Mouse (Mus musculus) midbrain, postnatal 0 days (tissue): ENCODE measurements around the gene Arhgap15. TPM values are rescaled to one million over a fixed set of nuclear protein-coding genes. Genes with fewer than 3 reads are reported as not detected.
A peak's percentile ranks its signal among the peaks of the same experiment; 100 is the strongest.

Experiments
- ATAC-seq: fragments of 200-750 bp; cut with Nextera tagmentation; 2 replicates; pipeline ENCODE4 v1.8.0; 2017; ENCODE audit warnings: moderate number of reproducible peaks, mild to moderate bottlenecking, moderate TSS enrichment, moderate library complexity; ENCODE audit not compliant: low FRiP score
- DNase-seq: peaks from one replicate; pipeline ENCODE4 v3.0.0-alpha.2; 2015; ENCODE audit warnings: low spot score
- H3K27ac ChIP-seq: fragments of 300-500 bp; sonication (generic); 2 replicates; pipeline ENCODE4 v1.5.1; 2014; ENCODE audit warnings: low read depth, mild to moderate bottlenecking, low read length, mixed read lengths
- H3K27me3 ChIP-seq: fragments of 300-500 bp; sonication (generic); 2 replicates; pipeline ENCODE4 v1.6.1; 2014; ENCODE audit warnings: low read length, control low read depth, mixed read lengths; ENCODE audit not compliant: insufficient read depth
- H3K36me3 ChIP-seq: fragments of 300-500 bp; sonication (generic); 2 replicates; pipeline ENCODE4 v1.6.1; 2014; ENCODE audit warnings: low read length, control low read depth, mixed read lengths; ENCODE audit not compliant: insufficient read depth
- H3K4me1 ChIP-seq: fragments of 300-500 bp; sonication (generic); 2 replicates; pipeline ENCODE4 v1.6.1; 2014; ENCODE audit warnings: mild to moderate bottlenecking, control low read depth, antibody characterized with exemption, low read length, mixed read lengths; ENCODE audit not compliant: insufficient read depth
- H3K4me2 ChIP-seq: fragments of 300-500 bp; sonication (generic); 2 replicates; pipeline ENCODE4 v1.6.1; 2014; ENCODE audit warnings: low read depth, mild to moderate bottlenecking, low read length, mixed read lengths; ENCODE audit not compliant: poor library complexity, severe bottlenecking
- H3K4me3 ChIP-seq: fragments of 300-500 bp; sonication (generic); 2 replicates; pipeline ENCODE4 v1.5.1; 2014; ENCODE audit warnings: low read depth, mild to moderate bottlenecking, low read length, moderate library complexity
- H3K9ac ChIP-seq: fragments of 300-500 bp; sonication (generic); replicated peaks from 2 replicates; pipeline ENCODE4 v1.6.1; 2014; ENCODE audit warnings: mild to moderate bottlenecking, low read length, moderate library complexity, mixed read lengths; ENCODE audit not compliant: poor library complexity, severe bottlenecking
- H3K9me3 ChIP-seq: fragments of 300-500 bp; sonication (generic); 2 replicates; pipeline ENCODE4 v1.6.1; 2016; ENCODE audit warnings: low read length, control low read depth
- CTCF ChIP-seq: IDR thresholded peaks from 2 replicates; pipeline ENCODE4 v1.5.1; 2016; ENCODE audit warnings: antibody characterized with exemption, mild to moderate bottlenecking
- whole genome bisulfite sequencing: fragments of 180-500 bp; shearing (Covaris S2); extraction: QIAGEN DNeasy Blood & Tissue Kit; methylation state at CpG from one replicate; pipeline ENCODE4 v1.1.7; 2014; 5-methylcytosine and 5-hydroxymethylcytosine counted together
- polyA plus RNA-seq: library from polyadenylated mRNA; unstranded; fragments of >200 nt; fragmentation: Nextera tagmentation; extraction: Ambion mirVana; gene quantifications from 2 replicates; pipeline ENCODE4 v1.2.1, GENCODE M21; 2015
- total RNA-seq: library from RNA; depleted of rRNA; stranded (reverse); fragments of >200 nt; gene quantifications from 2 replicates; pipeline ENCODE4 v1.2.3, GENCODE M21; 2014

Arhgap15 gene
- total and polyA plus RNA-seq, 2 experiments from 2014 or later = 0.77 to 1.2 TPM

DNA sequence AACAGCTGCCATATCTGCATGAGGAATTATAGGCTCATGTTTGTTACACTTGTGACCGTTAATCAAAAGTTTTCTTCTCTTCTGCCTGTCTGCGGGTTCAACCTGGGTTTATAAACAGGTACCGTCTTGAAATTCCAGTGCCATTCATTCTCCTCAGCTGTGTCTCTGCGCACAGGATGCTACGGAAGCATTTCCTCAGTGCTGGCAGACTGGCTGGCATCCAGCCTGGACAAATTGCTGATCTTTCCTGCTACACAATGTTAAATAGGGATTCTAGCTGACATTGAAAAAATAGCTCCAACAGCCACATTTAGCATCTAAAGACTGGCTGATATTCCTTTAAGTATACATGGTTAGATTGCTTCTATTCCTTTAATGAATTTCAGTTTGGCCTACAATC, 93.0 kb downstream of the Arhgap15 start:
- H3K27me3 ChIP-seq = no peaks in the 10 kb centered on the region
- ATAC-seq (no peak), DNase-seq (peak; percentile 27)
- H3K9ac ChIP-seq = no peak overlapping the region
- TF ChIP-seq CTCF = no peak
- no peaks in the 10 kb centered on the region for H3K9me3 ChIP-seq
- WGBS = 72% methylated on average over 5 of the region's 5 CpGs
- H3K4me1 ChIP-seq = no peaks in the 10 kb centered on the region
- no peaks in the 10 kb centered on the region for H3K36me3 ChIP-seq
- no peak overlapping the region for H3K4me2 ChIP-seq
- no peak overlapping the region for H3K4me3 ChIP-seq
- no peak overlapping the region for H3K27ac ChIP-seq

DNA sequence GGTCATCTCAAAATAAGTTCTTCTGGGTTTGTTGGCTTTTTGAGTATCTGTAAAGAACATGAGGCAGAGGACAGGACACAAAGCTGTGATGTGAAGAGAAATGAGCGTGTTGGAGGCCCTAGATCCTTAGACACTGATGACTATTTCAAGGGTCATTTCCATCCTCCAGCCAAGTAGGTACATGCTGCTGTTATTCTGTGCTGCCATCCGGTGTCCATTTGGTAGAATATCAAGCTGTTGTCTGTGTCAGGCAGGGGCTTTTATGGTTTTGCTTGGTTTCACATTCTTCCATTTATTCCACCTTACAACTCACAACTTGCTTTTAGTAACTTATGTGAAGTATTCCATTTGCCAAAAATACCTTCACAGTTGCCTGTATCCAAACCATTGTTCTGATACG, 102.6 kb downstream of the Arhgap15 start:
- Histone ChIP-seq H3K27ac (no peak overlapping the region), H3K4me2 (no peak overlapping the region), H3K9me3 (no peaks in the 10 kb centered on the region), H3K9ac (no peak overlapping the region), H3K4me1 (no peaks in the 10 kb centered on the region), H3K36me3 (no peaks in the 10 kb centered on the region), H3K4me3 (no peak overlapping the region), H3K27me3 (no peaks in the 10 kb centered on the region)
- 53% methylated on average over 3 of the region's 3 CpGs for WGBS
- ATAC-seq = no peak
- DNase-seq = peak; percentile 49
- TF ChIP-seq CTCF = peak; percentile 56

DNA sequence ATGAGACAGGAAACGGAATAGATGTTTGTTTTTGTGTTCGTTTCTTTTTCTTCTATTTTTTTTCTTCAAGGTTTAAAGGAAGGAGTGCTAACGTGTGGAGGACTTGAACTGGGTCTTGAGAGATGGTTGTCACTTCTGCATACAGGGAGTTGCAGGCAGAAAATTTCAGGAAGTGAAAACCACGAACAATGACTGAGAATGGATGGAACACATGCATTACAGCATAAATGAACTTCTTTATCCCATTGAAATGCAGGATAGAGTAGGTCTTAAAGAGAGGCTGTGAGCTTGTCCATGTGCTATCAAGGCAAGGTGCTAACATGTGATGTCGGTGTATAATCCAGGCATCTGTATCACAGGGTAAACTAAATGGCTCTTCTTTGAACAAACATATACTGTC, 114.1 kb downstream of the Arhgap15 start:
- Histone ChIP-seq H3K9ac (no peak overlapping the region), H3K4me3 (no peak overlapping the region), H3K27ac (no peak overlapping the region), H3K4me1 (no peaks in the 10 kb centered on the region), H3K36me3 (no peaks in the 10 kb centered on the region), H3K4me2 (no peak overlapping the region), H3K9me3 (no peaks in the 10 kb centered on the region), H3K27me3 (no peaks in the 10 kb centered on the region)
- 85% methylated on average over 5 of the region's 5 CpGs for WGBS
- DNase-seq (no peak), ATAC-seq (no peak)
- TF ChIP-seq CTCF = no peak

DNA sequence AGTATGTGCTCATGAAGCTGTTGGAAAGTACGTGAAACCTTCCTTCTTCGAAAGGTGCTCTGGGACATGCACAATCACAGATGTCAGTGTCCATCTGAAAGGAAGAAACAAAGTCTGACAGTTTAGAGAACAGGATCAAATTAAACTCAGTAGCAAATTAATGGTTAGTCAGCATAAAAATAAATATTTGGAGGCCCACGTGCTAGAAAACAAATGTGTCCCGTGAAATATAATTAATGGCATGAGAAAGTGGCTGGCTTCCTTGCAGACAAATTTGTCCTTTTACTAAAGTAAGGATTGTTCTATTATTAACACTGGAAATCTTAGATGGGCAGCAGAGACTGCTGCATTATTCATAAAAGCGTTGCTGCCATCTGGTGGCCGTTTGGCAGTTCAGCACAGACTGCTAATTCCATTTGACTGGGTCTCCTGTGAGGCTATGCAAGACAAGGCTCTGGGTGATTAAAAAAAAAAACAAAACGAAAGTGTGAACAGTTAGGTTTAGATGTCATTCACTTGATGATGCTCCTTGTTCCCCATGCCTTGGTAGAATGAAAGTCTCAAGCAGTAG, 153.9 kb downstream of the Arhgap15 start:
- Histone ChIP-seq H3K9me3 (no peaks in the 10 kb centered on the region), H3K4me3 (no peak overlapping the region), H3K27ac (no peak overlapping the region), H3K36me3 (no peaks in the 10 kb centered on the region), H3K4me1 (no peaks in the 10 kb centered on the region), H3K27me3 (no peaks in the 10 kb centered on the region), H3K4me2 (no peak overlapping the region), H3K9ac (no peak overlapping the region)
- DNase-seq = peak; percentile 93
- 18% methylated on average over 7 of the region's 7 CpGs for WGBS
- TF ChIP-seq CTCF = peak; percentile 94
- ATAC-seq = peak; percentile 83

DNA sequence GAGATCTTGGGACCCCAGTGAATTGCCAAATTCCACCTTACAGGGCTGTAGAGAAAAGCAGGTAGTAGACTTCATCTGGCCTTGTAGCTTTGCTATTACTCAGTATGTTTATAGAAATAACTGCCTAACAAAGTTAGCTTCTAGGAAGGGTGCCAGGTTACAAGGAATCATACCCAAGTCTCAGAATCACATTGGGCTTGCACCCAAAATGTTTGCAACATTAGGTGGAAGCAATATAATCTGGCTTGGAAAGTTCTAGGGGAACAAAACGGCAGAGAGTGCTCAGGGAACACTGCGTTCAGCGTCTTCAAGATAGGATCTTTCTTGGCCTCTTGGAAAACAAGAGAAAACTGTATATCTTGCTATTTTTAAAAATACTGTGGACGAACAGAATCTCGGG, 158.9 kb downstream of the Arhgap15 start:
- WGBS = 93% methylated on average over 5 of the region's 5 CpGs
- Histone ChIP-seq H3K9ac (no peak overlapping the region), H3K4me2 (no peak overlapping the region), H3K27ac (no peak overlapping the region), H3K4me1 (no peaks in the 10 kb centered on the region), H3K27me3 (no peaks in the 10 kb centered on the region), H3K36me3 (no peaks in the 10 kb centered on the region), H3K4me3 (no peak overlapping the region), H3K9me3 (no peaks in the 10 kb centered on the region)
- DNase-seq (no peak), ATAC-seq (no peak)
- TF ChIP-seq CTCF = no peak

DNA sequence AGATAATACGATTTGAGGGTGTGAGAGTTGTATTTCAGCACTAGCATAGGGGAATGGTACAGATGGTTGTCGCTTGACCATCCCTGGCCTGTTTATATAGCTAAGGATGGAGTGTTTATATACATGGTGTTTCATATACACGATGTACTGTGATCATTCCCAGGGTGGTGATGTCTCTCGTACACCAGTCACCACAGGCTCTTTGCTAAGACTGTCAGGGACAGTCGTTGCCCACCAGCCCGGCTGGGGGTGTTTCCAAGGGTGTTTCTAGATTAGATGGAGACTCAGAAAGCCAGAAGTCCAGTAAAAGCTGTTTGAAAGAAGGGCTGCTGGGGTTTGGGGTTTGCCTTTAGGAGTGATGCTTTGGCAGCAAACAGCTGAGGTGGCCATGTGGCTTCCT, 165.5 kb downstream of the Arhgap15 start:
- Histone ChIP-seq H3K9me3 (no peaks in the 10 kb centered on the region), H3K27me3 (no peaks in the 10 kb centered on the region), H3K36me3 (no peaks in the 10 kb centered on the region), H3K4me2 (no peak overlapping the region), H3K4me3 (no peak overlapping the region), H3K4me1 (no peaks in the 10 kb centered on the region), H3K9ac (no peak overlapping the region), H3K27ac (no peak overlapping the region)
- TF ChIP-seq CTCF = no peak
- 93% methylated on average over 6 of the region's 6 CpGs for WGBS
- ATAC-seq (no peak), DNase-seq (no peak)
